Mouse (Mus musculus) heart, embryonic 14.5 days (tissue): ENCODE data around the gene Psmb1. TPM values are rescaled to one million over a fixed set of nuclear protein-coding genes. Genes with fewer than 3 reads are reported as not detected.
"Not testable (repeated sequence)": the region's sequence is repeated elsewhere in the genome, so short reads cannot be mapped to it uniquely, and the experiment has no call there.

Experiments
- ATAC-seq: fragments of 200-750 bp; cut with Nextera tagmentation; 2 replicates; pipeline ENCODE4 v1.8.0; 2017; ENCODE audit warnings: low read depth, moderate TSS enrichment; ENCODE audit not compliant: insufficient number of reproducible peaks, insufficient read depth, low FRiP score
- H3K27ac ChIP-seq, 2 experiments: fragments of 200-500 bp in 1 of 2; fragments of 300-500 bp in 1 of 2; sonication (generic) in 1 of 2; replicated peaks in 1 of 2; 2 replicates each; pipeline ENCODE4 v1.5.1; 2012 to 2014; ENCODE audit warnings: low read depth in 2 of 2, low read length in 2 of 2, control low read depth in 1 of 2, mild to moderate bottlenecking in 1 of 2, mixed read lengths in 1 of 2; ENCODE audit not compliant: control insufficient read depth in 1 of 2, insufficient read depth in 1 of 2
- H3K27me3 ChIP-seq: fragments of 300-500 bp; sonication (generic); 2 replicates; pipeline ENCODE4 v1.6.1; 2014; ENCODE audit warnings: mild to moderate bottlenecking, low read length, control low read depth; ENCODE audit not compliant: control insufficient read depth, insufficient read depth
- H3K36me3 ChIP-seq: fragments of 300-500 bp; sonication (generic); 2 replicates; pipeline ENCODE4 v1.6.1; 2014; ENCODE audit warnings: mild to moderate bottlenecking, control low read depth, low read length, mixed read lengths; ENCODE audit not compliant: control insufficient read depth, insufficient read depth
- H3K4me1 ChIP-seq, 2 experiments: fragments of 200-500 bp in 1 of 2; fragments of 300-500 bp in 1 of 2; sonication (generic) in 1 of 2; 2 replicates each; pipeline ENCODE4 v1.6.1; 2012 to 2014; ENCODE audit warnings: low read length in 2 of 2, control low read depth in 1 of 2, mixed read lengths in 1 of 2; ENCODE audit not compliant: control insufficient read depth in 2 of 2, insufficient read depth in 2 of 2
- H3K4me2 ChIP-seq: fragments of 300-500 bp; sonication (generic); 2 replicates; pipeline ENCODE4 v1.6.1; 2014; ENCODE audit warnings: mild to moderate bottlenecking, low read length
- H3K4me3 ChIP-seq, 2 experiments: fragments of 200-500 bp in 1 of 2; fragments of 300-500 bp in 1 of 2; sonication (generic) in 1 of 2; 2 replicates each; pipeline ENCODE4 v1.5.1; 2012 to 2014; ENCODE audit warnings: low read length in 2 of 2, mild to moderate bottlenecking in 2 of 2, control low read depth in 1 of 2, low read depth in 1 of 2, moderate library complexity in 1 of 2; ENCODE audit not compliant: control insufficient read depth in 1 of 2, insufficient read depth in 1 of 2
- H3K9ac ChIP-seq: fragments of 300-500 bp; sonication (generic); 2 replicates; pipeline ENCODE4 v1.6.1; 2014; ENCODE audit warnings: mild to moderate bottlenecking, low read length
- H3K9me3 ChIP-seq: fragments of 300-500 bp; sonication (generic); 2 replicates; pipeline ENCODE4 v1.6.1; 2016; ENCODE audit warnings: low read length, control low read depth; ENCODE audit not compliant: control insufficient read depth
- WGBS: fragments of 180-500 bp; shearing (Covaris S2); extraction: QIAGEN DNeasy Blood & Tissue Kit; methylation state at CpG from one replicate; pipeline ENCODE4 v1.1.7; 2014; 5-methylcytosine and 5-hydroxymethylcytosine counted together
- polyA plus RNA-seq: library from polyadenylated mRNA; unstranded; fragments of >200 nt; fragmentation: Nextera tagmentation; extraction: Ambion mirVana; gene quantifications from 2 replicates; pipeline ENCODE4 v1.2.1, GENCODE M21; 2014

Gene Psmb1
- polyA plus RNA-seq, 1 experiment from 2014 or later, result 225 TPM

DNA sequence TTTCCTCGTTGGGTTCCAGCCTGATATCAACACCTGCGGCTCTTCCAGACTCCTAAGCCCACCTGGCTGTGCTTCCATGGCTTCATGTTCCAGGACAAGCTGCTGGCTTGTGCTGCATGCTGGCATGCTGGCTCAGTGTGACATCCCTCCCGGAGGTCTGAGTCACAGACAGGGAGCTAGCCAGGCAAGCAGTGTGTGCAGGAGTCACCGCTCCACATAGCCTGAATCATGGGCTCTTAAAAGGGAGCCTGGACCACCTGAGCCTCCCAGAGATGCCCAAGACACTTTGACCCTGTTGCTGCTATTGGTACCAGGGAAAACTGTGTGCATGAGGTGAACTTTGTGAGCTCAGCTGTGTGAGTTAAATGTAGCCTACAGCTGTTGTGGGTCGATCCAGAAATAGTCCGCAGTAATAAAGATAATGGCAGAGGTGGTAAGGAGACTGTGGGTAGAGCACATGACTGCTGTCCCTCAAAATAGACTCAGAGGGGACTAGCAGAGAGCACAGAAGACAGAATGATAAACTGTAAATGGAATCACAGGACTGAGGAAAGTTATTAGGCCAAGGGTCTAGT, 37.5 kb downstream of the Psmb1 start:
- peaks cover 4% of the 10 kb centered on the region for H3K36me3 ChIP-seq
- no peaks in the 10 kb centered on the region for H3K27me3 ChIP-seq
- H3K4me3 ChIP-seq, result no peak overlapping the region
- no peaks in the 10 kb centered on the region for H3K9me3 ChIP-seq
- 44% methylated on average over 6 of the region's 6 CpGs for WGBS
- ATAC-seq, result peak; percentile 85
- H3K9ac ChIP-seq, result no peak overlapping the region
- peaks cover 7 to 9% of the 10 kb centered on the region in 2 experiments; a peak in 3 of 4 replicates for H3K4me1 ChIP-seq
- H3K4me2 ChIP-seq, result peak overlapping the region; percentile 35
- peak overlapping the region; percentile 88 to 91 for H3K27ac ChIP-seq

- Histone ChIP-seq H3K9ac (no peak overlapping the region), H3K9me3 (no peaks in the 10 kb centered on the region), H3K36me3 (no peaks in the 10 kb centered on the region), H3K27ac (no peak overlapping the region), H3K4me1 (peaks cover 7 to 9% of the 10 kb centered on the region in 2 experiments; a peak in 3 of 4 replicates), H3K27me3 (no peaks in the 10 kb centered on the region), H3K4me3 (no peak overlapping the region), H3K4me2 (no peak overlapping the region)
- WGBS, result 88% methylated on average over 4 of the region's 4 CpGs
- no peak for ATAC-seq
Measured at GRCm38 (mm10) chr17:15459761-15460160, 39.8 kb downstream of the Psmb1 start.

DNA sequence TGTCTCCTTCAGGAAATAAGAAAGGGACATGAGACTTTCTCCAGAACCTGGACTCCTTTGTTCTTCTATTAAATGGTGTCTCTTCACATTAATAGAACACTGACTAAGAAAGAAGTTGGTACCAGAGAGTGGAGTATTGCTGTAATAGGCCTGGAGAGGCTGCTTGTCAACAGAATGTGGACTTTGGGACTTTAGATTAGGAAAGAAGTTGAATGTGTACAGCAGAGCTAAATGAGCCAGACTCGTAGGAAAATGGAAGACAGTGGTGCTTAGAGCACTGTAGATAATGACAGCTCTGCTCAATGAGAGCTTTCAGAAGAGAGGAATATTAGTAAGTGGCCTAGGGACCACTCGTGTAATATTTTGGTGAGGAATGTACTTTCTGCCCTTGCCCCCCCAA, 43.0 kb downstream of the Psmb1 start:
- Histone ChIP-seq H3K27me3 (no peaks in the 10 kb centered on the region), H3K9ac (no peak overlapping the region), H3K4me2 (no peak overlapping the region), H3K36me3 (no peaks in the 10 kb centered on the region), H3K27ac (no peak overlapping the region), H3K9me3 (no peaks in the 10 kb centered on the region), H3K4me1 (peaks cover under 1 to 1% of the 10 kb centered on the region in 2 experiments; a peak in 3 of 4 replicates), H3K4me3 (no peak overlapping the region)
- no peak for ATAC-seq
- WGBS, result 79% methylated on average over 2 of the region's 2 CpGs

GRCm38 (mm10) chr17:15455203-15455602, 44.3 kb downstream of the Psmb1 start:
- no peaks in the 10 kb centered on the region for H3K4me1 ChIP-seq
- H3K27me3 ChIP-seq, result no peaks in the 10 kb centered on the region
- no peak overlapping the region for H3K4me2 ChIP-seq
- H3K27ac ChIP-seq, result no peak overlapping the region
- no peaks in the 10 kb centered on the region for H3K36me3 ChIP-seq
- H3K9me3 ChIP-seq, result no peaks in the 10 kb centered on the region
- WGBS, result 70% methylated on average over 4 of the region's 4 CpGs
- no peak overlapping the region for H3K4me3 ChIP-seq
- H3K9ac ChIP-seq, result no peak overlapping the region
- no peak for ATAC-seq

GRCm38 (mm10) chr17:15449606-15450005, 49.9 kb downstream of the Psmb1 start:
- H3K9me3 ChIP-seq, result no peaks in the 10 kb centered on the region
- no peak overlapping the region for H3K4me2 ChIP-seq
- no peak for ATAC-seq
- WGBS, result 56% methylated on average over 3 of the region's 3 CpGs
- H3K4me3 ChIP-seq, result no peak overlapping the region
- no peaks in the 10 kb centered on the region for H3K27me3 ChIP-seq
- H3K4me1 ChIP-seq, result peaks cover 0 to 2% of the 10 kb centered on the region in 2 experiments; a peak in 1 of 4 replicates
- no peak overlapping the region for H3K9ac ChIP-seq
- no peak overlapping the region for H3K27ac ChIP-seq
- no peaks in the 10 kb centered on the region for H3K36me3 ChIP-seq

DNA sequence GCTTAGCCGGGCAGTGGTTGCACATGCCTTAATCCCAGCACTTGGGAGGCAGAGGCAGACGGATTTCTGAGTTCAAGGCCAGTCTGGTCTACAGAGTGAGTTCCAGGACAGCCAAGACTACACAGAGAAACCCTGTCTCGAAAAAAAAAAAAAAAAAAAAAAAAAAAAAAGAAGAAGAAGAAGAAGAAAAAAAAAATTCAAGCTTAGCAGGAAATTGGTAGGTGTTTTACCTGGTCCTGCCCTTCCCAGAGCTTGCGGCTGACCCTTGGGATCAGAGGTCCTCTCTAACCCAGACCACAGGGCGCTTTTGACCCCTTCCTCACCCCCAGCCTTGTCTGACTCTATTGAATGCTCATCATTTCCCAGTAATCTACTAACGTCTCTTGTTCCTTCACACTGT, 50.4 kb downstream of the Psmb1 start:
- not testable (repeated sequence) for H3K4me1 ChIP-seq, H3K9me3 ChIP-seq, H3K4me2 ChIP-seq, ATAC-seq, H3K27ac ChIP-seq, H3K36me3 ChIP-seq, H3K9ac ChIP-seq, H3K27me3 ChIP-seq, H3K4me3 ChIP-seq
- WGBS, result 79% methylated on average over 5 of the region's 6 CpGs

GRCm38 (mm10) chr17:15447831-15448230, 51.7 kb downstream of the Psmb1 start:
- H3K9ac ChIP-seq, result no peak overlapping the region
- no peaks in the 10 kb centered on the region for H3K36me3 ChIP-seq
- 65% methylated on average over 5 of the region's 5 CpGs for WGBS
- no peak overlapping the region for H3K4me2 ChIP-seq
- H3K4me1 ChIP-seq, result peaks cover 0 to 2% of the 10 kb centered on the region in 2 experiments; a peak in 1 of 4 replicates
- H3K27me3 ChIP-seq, result no peaks in the 10 kb centered on the region
- ATAC-seq, result no peak
- no peak overlapping the region for H3K27ac ChIP-seq
- no peaks in the 10 kb centered on the region for H3K9me3 ChIP-seq
- H3K4me3 ChIP-seq, result no peak overlapping the region

DNA sequence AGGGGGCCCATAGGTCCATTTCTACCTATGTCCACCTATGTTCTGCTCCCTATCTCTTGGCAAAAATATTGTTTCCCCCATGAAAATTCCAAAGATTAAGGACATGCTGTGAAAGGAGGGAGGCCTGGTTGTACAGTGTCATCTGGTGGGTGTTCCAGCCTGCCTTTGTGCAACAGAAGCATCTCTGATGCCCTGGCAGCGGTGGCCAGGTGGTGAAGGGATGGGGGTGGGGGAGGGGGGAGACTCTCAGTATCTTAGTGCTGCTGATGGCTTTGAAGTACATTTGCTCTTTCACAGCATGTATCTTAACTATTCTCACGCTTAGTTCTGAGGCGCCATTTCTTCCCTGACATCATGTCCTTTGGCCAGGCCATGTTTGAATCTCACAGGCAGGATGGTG, 54.1 kb downstream of the Psmb1 start:
- WGBS, result 63% methylated on average over 3 of the region's 3 CpGs
- no peak overlapping the region for H3K4me3 ChIP-seq
- H3K36me3 ChIP-seq, result no peaks in the 10 kb centered on the region
- H3K4me1 ChIP-seq, result peaks cover 7 to 9% of the 10 kb centered on the region in 2 experiments
- no peaks in the 10 kb centered on the region for H3K27me3 ChIP-seq
- no peak for ATAC-seq
- no peak overlapping the region for H3K9ac ChIP-seq
- no peaks in the 10 kb centered on the region for H3K9me3 ChIP-seq
- H3K4me2 ChIP-seq, result no peak overlapping the region
- no peak overlapping the region for H3K27ac ChIP-seq
